Mouse (Mus musculus) 3T3-L1 (cell line): ENCODE results near the gene Zc2hc1c.
A peak's percentile ranks its signal among the peaks of the same experiment; 100 is the strongest.
"Not testable (repeated sequence)": the region's sequence is repeated elsewhere in the genome, so short reads cannot be mapped to it uniquely, and the experiment has no call there.

Source experiments
- DNase-seq: peaks from one replicate; pipeline ENCODE4 v3.0.0-alpha.2; 2015; ENCODE audit warnings: low read depth, low spot score

The Zc2hc1c gene

GRCm38 (mm10) chr12:85288486-85289156 lies at the start of gene Zc2hc1c:
TSS of gene Zc2hc1c (plus strand) at chr12:85288591.
- DNase-seq = peak; percentile 96

DNA sequence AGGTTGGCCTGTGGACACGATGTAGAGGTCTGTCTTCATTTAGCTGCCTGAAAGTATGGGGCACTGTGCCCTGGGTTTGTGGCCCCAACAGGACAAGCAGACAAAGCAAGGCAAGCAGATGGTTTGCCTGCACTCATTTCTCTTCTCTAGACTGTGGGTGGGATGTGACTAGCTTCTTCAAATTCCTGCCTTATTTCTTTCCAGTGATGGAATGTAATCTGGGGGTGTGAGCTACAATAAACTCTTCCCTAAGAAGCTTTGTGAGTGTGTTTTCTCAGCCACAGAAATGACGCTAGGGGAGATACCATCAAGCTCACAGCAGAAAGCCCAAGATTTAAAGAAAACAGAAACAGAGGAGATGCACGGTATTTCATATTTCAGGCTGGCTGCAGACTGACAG lies 36.3 kb upstream of the Zc2hc1c start:
- DNase-seq = no peak

GRCm38 (mm10) chr12:85256074-85256751 lies 32.2 kb upstream of the Zc2hc1c start:
- peak; percentile 78 for DNase-seq

DNA sequence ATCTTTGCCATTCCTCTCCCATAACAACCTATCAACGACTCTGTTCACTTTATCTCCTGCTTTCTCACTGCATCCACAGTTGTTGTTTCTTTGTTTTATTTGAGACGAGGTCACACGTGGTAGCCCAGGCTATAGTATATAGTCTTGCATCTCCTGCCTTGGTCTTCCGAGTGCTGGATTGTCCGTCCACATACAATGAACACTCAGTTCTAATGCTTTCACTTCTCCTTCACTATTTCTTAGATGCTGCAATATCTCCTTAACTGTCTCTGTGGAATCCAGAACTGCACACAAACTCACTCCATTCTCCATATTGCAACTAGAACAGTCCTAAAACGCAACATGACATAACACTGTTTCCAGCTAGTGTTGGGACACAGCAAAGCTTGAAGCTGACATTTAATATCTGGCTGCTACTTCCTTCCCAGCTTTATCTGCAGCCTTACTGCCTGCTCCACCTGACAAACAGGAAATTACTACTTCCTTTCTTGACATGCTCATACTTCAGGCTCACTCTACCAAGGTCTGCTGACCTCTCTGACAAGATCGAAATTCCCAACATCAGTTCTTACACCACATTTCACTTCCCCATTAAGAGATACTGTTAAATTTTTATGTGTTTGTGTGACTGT lies 31.3 kb upstream of the Zc2hc1c start:
- DNase-seq = no peak

DNA sequence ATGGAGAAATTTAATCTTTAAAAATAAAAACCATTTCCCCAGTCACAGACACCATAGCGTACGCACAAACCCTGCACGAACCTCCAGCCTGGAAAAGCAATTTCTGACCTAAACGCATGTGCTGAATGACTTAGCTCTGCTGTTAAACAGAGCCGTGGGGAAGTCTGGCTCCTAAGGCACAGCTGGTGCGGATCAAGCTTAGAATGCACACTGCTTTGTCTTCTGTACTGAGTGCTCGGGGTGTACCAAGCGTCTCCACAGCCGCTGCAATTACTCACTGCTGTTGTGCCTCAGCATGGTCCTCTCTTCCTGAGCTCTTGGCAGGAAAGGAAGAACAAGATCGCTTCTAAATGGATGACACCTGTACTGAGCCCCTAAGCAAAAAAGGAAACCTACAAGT lies 25.9 kb upstream of the Zc2hc1c start:
- DNase-seq = no peak

- no peak for DNase-seq
These were observed 25.2 kb upstream of the Zc2hc1c start for GRCm38 (mm10) chr12:85263190-85263589.

GRCm38 (mm10) chr12:85264531-85264930 lies 23.9 kb upstream of the Zc2hc1c start:
- peak; percentile 25 for DNase-seq

DNA sequence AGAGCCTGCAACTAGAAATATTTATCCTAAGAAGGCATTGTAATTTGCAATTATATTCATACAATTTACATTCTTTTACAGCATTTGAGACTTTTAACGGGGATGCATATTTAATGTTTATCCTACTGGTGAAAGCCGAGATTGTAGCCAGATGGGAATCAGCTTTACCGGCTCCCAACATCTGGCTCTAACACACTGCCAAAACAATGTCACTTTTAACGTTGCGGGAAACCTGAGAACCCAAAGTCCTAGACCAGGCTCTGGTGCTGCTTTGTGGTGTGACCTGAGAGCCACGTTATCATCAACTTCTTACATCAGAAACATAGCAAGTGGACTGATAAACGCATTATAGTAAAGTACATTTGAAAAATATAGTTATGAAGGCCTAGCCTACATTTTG lies 23.5 kb upstream of the Zc2hc1c start:
- peak; percentile 76 for DNase-seq

DNA sequence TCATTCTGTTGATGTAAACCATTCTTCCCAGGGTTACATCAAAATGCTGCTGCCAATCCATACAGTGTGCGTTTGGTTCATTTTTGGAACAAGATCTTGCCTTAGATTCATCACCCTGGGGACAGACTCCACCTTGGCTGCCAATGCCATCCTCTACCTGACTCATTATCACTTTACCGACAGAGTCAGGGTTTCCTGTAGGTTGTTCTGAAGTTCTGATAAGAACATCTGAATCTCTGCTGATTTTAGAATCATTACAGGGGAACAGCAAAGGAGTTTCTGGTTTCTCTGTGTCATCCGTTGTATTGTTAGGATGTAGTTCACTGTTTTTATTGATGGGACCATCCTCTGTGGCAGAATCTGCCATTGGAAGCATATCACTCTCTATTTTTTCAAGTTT lies 22.1 kb upstream of the Zc2hc1c start:
- no peak for DNase-seq

- no peak for DNase-seq
These were observed 18.6 kb upstream of the Zc2hc1c start for GRCm38 (mm10) chr12:85269821-85270220.

DNA sequence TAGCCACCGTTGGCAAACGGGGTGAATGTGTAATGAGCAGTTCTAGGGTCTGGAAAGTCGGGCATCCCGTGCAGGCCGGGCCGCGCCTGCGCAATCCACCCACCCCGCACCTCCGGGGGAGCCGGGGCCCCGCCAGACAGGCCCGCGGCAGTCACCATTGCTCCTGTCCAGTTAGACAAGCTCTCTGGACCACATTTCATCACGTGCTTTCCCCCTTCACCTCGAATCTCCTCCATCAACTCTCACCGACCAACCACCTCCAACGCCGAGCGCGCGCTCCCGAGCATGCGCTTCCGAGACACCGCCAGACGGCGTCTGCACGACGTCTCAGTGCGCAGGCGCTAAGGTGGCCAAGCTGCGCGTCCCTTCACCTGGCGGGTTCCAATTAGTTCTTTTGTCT lies 18.1 kb upstream of the Zc2hc1c start, which contains the start of gene Mlh3:
Mlh3 (minus strand) TSS at position 281 of the 400 bp plus-strand sequence.
- no peak for DNase-seq

- DNase-seq = peak; percentile 53
These were observed 17.1 kb upstream of the Zc2hc1c start for GRCm38 (mm10) chr12:85271132-85271842.

- peak; percentile 84 for DNase-seq
These were observed 16.6 kb upstream of the Zc2hc1c start for GRCm38 (mm10) chr12:85271843-85272206.

DNA sequence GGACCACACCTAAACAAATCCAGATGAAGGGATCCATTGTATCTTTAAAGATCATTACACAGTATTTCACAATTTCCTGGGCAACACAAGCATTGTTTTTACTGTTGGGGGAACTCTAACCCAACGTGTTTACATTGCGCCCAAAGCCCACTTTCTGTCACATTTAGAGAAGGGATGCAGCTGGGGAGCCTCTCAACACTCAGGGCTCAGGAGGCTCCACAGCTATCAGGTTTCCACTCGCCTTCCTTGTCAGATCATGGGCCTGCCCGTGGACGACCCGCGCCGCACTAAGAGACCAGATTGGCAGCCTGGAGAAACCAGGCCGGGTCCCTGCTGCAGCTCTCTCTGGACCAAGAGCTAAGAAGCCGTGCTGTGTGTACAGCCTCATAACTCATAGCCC lies 14.9 kb upstream of the Zc2hc1c start:
- DNase-seq = peak; percentile 14

- no peak for DNase-seq
These were observed 12.1 kb upstream of the Zc2hc1c start for GRCm38 (mm10) chr12:85276273-85276672.

- DNase-seq = no peak
These were observed 9.5 kb upstream of the Zc2hc1c start for GRCm38 (mm10) chr12:85278919-85279318.

DNA sequence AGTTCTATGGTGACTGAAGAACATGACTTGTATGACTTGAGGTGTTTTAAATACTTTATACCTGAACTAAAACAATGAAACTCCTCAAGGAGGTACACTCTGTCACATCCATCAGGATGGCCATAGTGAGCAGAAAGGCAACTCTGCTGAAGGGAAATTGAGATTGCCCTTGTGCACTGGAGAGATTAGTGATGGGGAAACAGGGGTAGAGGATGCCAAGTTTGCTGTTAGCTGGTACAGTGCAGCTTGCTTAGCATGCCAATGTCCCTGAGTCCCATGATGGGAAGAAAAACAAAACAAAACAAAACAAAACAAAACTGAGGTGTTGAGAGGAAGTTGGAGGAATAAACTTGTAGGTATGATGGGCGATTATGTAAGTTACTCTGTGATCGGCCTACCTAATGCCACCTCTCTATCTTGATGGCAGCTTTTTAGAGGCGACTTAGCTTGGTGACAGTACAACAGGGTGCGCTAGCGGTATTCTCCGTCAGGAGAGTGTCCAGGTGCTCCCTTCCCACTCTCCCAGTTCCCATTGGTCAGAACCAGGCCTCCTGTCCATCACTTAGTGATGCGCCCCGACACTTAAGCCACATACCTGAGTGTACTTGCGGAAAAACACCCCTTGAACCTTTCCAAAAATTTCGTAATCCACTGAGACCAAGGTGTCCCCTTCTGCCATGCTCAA lies 8.9 kb upstream of the Zc2hc1c start:
- DNase-seq = no peak

- DNase-seq = peak; percentile 98
These were observed 8.1 kb upstream of the Zc2hc1c start for GRCm38 (mm10) chr12:85280105-85280844.

GRCm38 (mm10) chr12:85280845-85281651 lies 7.3 kb upstream of the Zc2hc1c start:
- no peak for DNase-seq

DNA sequence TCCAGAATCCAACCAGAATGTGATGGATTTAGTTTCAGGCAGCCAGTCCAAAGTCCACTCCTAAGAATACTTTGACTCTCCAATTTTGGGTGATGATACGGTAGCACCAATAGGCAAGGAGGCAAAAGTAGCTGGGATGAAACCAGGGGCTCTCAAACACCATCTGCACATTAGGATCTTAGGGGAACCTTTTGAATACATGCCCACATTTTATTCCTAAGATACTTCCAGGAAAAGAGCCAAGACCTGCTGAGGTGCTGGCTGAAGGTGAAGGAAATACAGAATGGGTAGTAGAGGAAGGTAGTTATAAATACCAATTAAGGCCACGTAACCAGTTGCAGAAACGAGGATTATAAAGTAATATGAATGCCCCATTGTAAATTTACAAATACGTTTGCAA lies 6.6 kb upstream of the Zc2hc1c start:
- not testable (repeated sequence) for DNase-seq
